Mouse (Mus musculus) MEL (cell line): ENCODE data around the gene Anks1.

Source experiments
- BHLHE40 ChIP-seq: IDR thresholded peaks from 2 replicates; pipeline ENCODE4 v1.6.1; 2012; ENCODE audit warnings: low read depth, mild to moderate bottlenecking, inconsistent platforms, low read length, improper control_type of control experiment, borderline replicate concordance
- CHD2 ChIP-seq: IDR thresholded peaks from 2 replicates; pipeline ENCODE4 v1.6.1; 2011; ENCODE audit warnings: low read length, improper control_type of control experiment
- CTCF ChIP-seq, 3 experiments: IDR thresholded peaks in 2 of 3; conservative IDR thresholded peaks in 1 of 3; 2 replicates each; pipeline ENCODE4 v1.5.1; 2011 to 2012; ENCODE audit warnings: low read length in 3 of 3, low read depth in 2 of 3, mild to moderate bottlenecking in 2 of 3, improper control_type of control experiment in 1 of 3, inconsistent platforms in 1 of 3, mixed read lengths in 1 of 3, moderate library complexity in 1 of 3; ENCODE audit not compliant: control insufficient read depth in 1 of 3, insufficient read depth in 1 of 3, poor library complexity in 1 of 3, severe bottlenecking in 1 of 3
- E2F4 ChIP-seq: IDR thresholded peaks from 2 replicates; pipeline ENCODE4 v1.6.1; 2011; ENCODE audit warnings: low read depth, low read length, improper control_type of control experiment, borderline replicate concordance
- ELF1 ChIP-seq: IDR thresholded peaks from 2 replicates; pipeline ENCODE4 v1.6.1; 2014; ENCODE audit warnings: low read depth, mild to moderate bottlenecking, inconsistent platforms, low read length, improper control_type of control experiment, moderate library complexity
- EP300 ChIP-seq, 2 experiments: IDR thresholded peaks; 2 replicates each; pipeline ENCODE4 v1.6.1; 2011; ENCODE audit warnings: improper control_type of control experiment in 2 of 2, low read length in 2 of 2, low read depth in 1 of 2, mild to moderate bottlenecking in 1 of 2
- GATA1 ChIP-seq: IDR thresholded peaks from 2 replicates; pipeline ENCODE4 v1.6.1; 2011; ENCODE audit warnings: low read depth, low read length, improper control_type of control experiment
- MAX ChIP-seq: IDR thresholded peaks from 2 replicates; pipeline ENCODE4 v1.6.1; 2011; ENCODE audit warnings: low read length, improper control_type of control experiment
- POLR2A ChIP-seq, 2 experiments: IDR thresholded peaks; 2 replicates each; pipeline ENCODE4 v1.6.1; 2011 to 2012; ENCODE audit warnings: low read length in 2 of 2, mild to moderate bottlenecking in 2 of 2, control low read depth in 1 of 2, improper control_type of control experiment in 1 of 2, low read depth in 1 of 2, moderate library complexity in 1 of 2; ENCODE audit not compliant: control insufficient read depth in 1 of 2, insufficient read depth in 1 of 2, poor library complexity in 1 of 2
- TBP ChIP-seq: IDR thresholded peaks from 2 replicates; pipeline ENCODE4 v1.8.0; 2011; ENCODE audit warnings: low read depth, low read length, improper control_type of control experiment
- ZMIZ1 ChIP-seq: IDR thresholded peaks from 2 replicates; pipeline ENCODE4 v1.6.1; 2012; ENCODE audit warnings: low read depth, mild to moderate bottlenecking, inconsistent platforms, low read length, improper control_type of control experiment, moderate library complexity

GRCm38 (mm10) chr17:28112266-28112665, 203.2 kb downstream of the Anks1 start:
- no peak for TF ChIP-seq TBP
- TF ChIP-seq GATA1 = no peak
- no peak for TF ChIP-seq CTCF (IDR thresholded peaks at IDR 0.05 in 2 of 3, conservative IDR thresholded peaks at IDR 0.05 in 1 of 3; ENCODE audit: control insufficient read depth in 1 of 3, insufficient read depth in 1 of 3, low read depth in 2 of 3, low read length in 3 of 3, poor library complexity in 1 of 3, severe bottlenecking in 1 of 3)
- no peak for TF ChIP-seq CHD2
- TF ChIP-seq POLR2A (IDR thresholded peaks at IDR 0.05; ENCODE audit: control insufficient read depth in 1 of 2, insufficient read depth in 1 of 2, low read depth in 1 of 2, low read length in 2 of 2, poor library complexity in 1 of 2) = no peak
- no peak for TF ChIP-seq ELF1
- TF ChIP-seq BHLHE40 = no peak
- TF ChIP-seq ZMIZ1 = no peak
- no peak for TF ChIP-seq MAX
- TF ChIP-seq EP300 (IDR thresholded peaks at IDR 0.05; ENCODE audit: low read depth in 1 of 2, low read length in 2 of 2) = no peak
- no peak for TF ChIP-seq E2F4
